Mouse (Mus musculus) CH12.LX (cell line): Measurements from ENCODE around the gene Hspa13. TPM values are rescaled to one million over a fixed set of nuclear protein-coding genes. Genes with fewer than 3 reads are reported as not detected.

Source experiments
- DNase-seq: peaks from one replicate; pipeline ENCODE4 v3.0.0-alpha.2; 2013; ENCODE audit errors: extremely low read depth
- H3K27ac ChIP-seq: 2 replicates; pipeline ENCODE4 v1.5.1; 2012; ENCODE audit warnings: low read depth, mild to moderate bottlenecking, control low read depth, moderate library complexity; ENCODE audit not compliant: insufficient read depth
- H3K27me3 ChIP-seq: replicated peaks from 2 replicates; pipeline ENCODE3; 2012; ENCODE audit warnings: inconsistent platforms
- H3K36me3 ChIP-seq, 2 experiments: replicated peaks in 1 of 2; 2 replicates each; pipeline versions ENCODE3 to v1.6.1; 2012; ENCODE audit warnings: inconsistent platforms in 1 of 2, low read length in 1 of 2, mild to moderate bottlenecking in 1 of 2, mixed read lengths in 1 of 2, moderate library complexity in 1 of 2; ENCODE audit not compliant: control insufficient read depth in 1 of 2, insufficient read depth in 1 of 2
- H3K4me1 ChIP-seq, 2 experiments: 2 replicates each; pipeline ENCODE4 v1.6.1; 2012; ENCODE audit warnings: inconsistent platforms in 1 of 2, moderate library complexity in 1 of 2; ENCODE audit not compliant: insufficient read depth in 2 of 2, control insufficient read depth in 1 of 2
- H3K4me2 ChIP-seq: 2 replicates; pipeline ENCODE4 v1.6.1; 2012; ENCODE audit warnings: low read depth, mild to moderate bottlenecking, control low read depth; ENCODE audit not compliant: poor library complexity, insufficient read depth, severe bottlenecking
- H3K4me3 ChIP-seq, 3 experiments: fragments of 150-350 bp in 1 of 3; sonication (generic) in 1 of 3; replicated peaks in 1 of 3; 2 replicates each; pipeline versions ENCODE3 to v1.5.1; 2011 to 2012; ENCODE audit warnings: low read depth in 2 of 3, low read length in 2 of 3, mild to moderate bottlenecking in 2 of 3, moderate library complexity in 2 of 3, control low read depth in 1 of 3, improper control_type of control experiment in 1 of 3, inconsistent platforms in 1 of 3, mixed read lengths in 1 of 3; ENCODE audit not compliant: poor library complexity in 1 of 3
- H3K79me2 ChIP-seq: replicated peaks from 2 replicates; pipeline ENCODE4 v1.6.1; 2012; ENCODE audit warnings: mild to moderate bottlenecking, moderate library complexity; ENCODE audit not compliant: control insufficient read depth, poor library complexity, insufficient read depth, severe bottlenecking; ENCODE audit errors: extremely low read depth
- H3K9ac ChIP-seq: 2 replicates; pipeline ENCODE4 v1.6.1; 2012; ENCODE audit warnings: low read depth, mild to moderate bottlenecking, control low read depth, moderate library complexity; ENCODE audit not compliant: insufficient read depth
- H3K9me3 ChIP-seq: replicated peaks from 2 replicates; pipeline ENCODE3; 2012; ENCODE audit warnings: low read length, inconsistent platforms, mixed read lengths
- BHLHE40 ChIP-seq: IDR thresholded peaks from 2 replicates; pipeline ENCODE4 v1.6.1; 2011; ENCODE audit warnings: mild to moderate bottlenecking, low read depth, low read length, improper control_type of control experiment
- CHD1 ChIP-seq: IDR thresholded peaks from 2 replicates; pipeline ENCODE4 v1.6.1; 2012; ENCODE audit warnings: low read depth, low read length, improper control_type of control experiment, inconsistent platforms
- CHD2 ChIP-seq: IDR thresholded peaks from 2 replicates; pipeline ENCODE4 v1.6.1; 2011; ENCODE audit warnings: low read length, improper control_type of control experiment
- CTCF ChIP-seq, 2 experiments: IDR thresholded peaks in 1 of 2; conservative IDR thresholded peaks in 1 of 2; 2 replicates each; pipeline ENCODE4 v1.5.1; 2011 to 2012; ENCODE audit warnings: low read depth in 2 of 2, low read length in 2 of 2, improper control_type of control experiment in 1 of 2, inconsistent platforms in 1 of 2, mild to moderate bottlenecking in 1 of 2, moderate library complexity in 1 of 2
- E2F4 ChIP-seq: IDR thresholded peaks from 2 replicates; pipeline ENCODE4 v1.6.1; 2011; ENCODE audit warnings: low read depth, low read length, improper control_type of control experiment; ENCODE audit not compliant: insufficient replicate concordance
- ELF1 ChIP-seq: IDR thresholded peaks from 2 replicates; pipeline ENCODE4 v1.6.1; 2014; ENCODE audit warnings: low read depth, mild to moderate bottlenecking, inconsistent platforms, low read length, improper control_type of control experiment
- EP300 ChIP-seq: IDR thresholded peaks from 2 replicates; pipeline ENCODE4 v1.6.1; 2011; ENCODE audit warnings: low read length, improper control_type of control experiment
- ETS1 ChIP-seq: conservative IDR thresholded peaks from 2 replicates; pipeline ENCODE4 v1.6.1; 2012; ENCODE audit warnings: low read depth, mild to moderate bottlenecking, inconsistent platforms, low read length, improper control_type of control experiment, moderate library complexity
- GABPA ChIP-seq: IDR thresholded peaks from 2 replicates; pipeline ENCODE4 v1.6.1; 2012; ENCODE audit warnings: low read depth, low read length, improper control_type of control experiment, inconsistent platforms; ENCODE audit not compliant: insufficient replicate concordance
- HCFC1 ChIP-seq: IDR thresholded peaks from 2 replicates; pipeline ENCODE4 v1.6.1; 2012; ENCODE audit warnings: low read depth, mild to moderate bottlenecking, inconsistent platforms, low read length, improper control_type of control experiment
- IRF4 ChIP-seq: IDR thresholded peaks from 2 replicates; pipeline ENCODE4 v1.6.1; 2014; ENCODE audit warnings: low read depth, mild to moderate bottlenecking, inconsistent platforms, low read length, improper control_type of control experiment
- JUN ChIP-seq: IDR thresholded peaks from 2 replicates; pipeline ENCODE4 v1.6.1; 2011; ENCODE audit warnings: low read depth, mild to moderate bottlenecking, low read length, improper control_type of control experiment, moderate library complexity; ENCODE audit not compliant: insufficient read depth
- JUND ChIP-seq: conservative IDR thresholded peaks from 2 replicates; pipeline ENCODE4 v1.6.1; 2011; ENCODE audit warnings: low read depth, low read length, improper control_type of control experiment
- KAT2A ChIP-seq: IDR thresholded peaks from 2 replicates; pipeline ENCODE4 v1.6.1; 2012; ENCODE audit warnings: low read length, improper control_type of control experiment, inconsistent platforms; ENCODE audit not compliant: insufficient replicate concordance
- MAFK ChIP-seq: IDR thresholded peaks from 2 replicates; pipeline ENCODE4 v1.6.1; 2011; ENCODE audit warnings: low read length, improper control_type of control experiment; ENCODE audit not compliant: insufficient replicate concordance
- MAX ChIP-seq: IDR thresholded peaks from 2 replicates; pipeline ENCODE4 v1.6.1; 2011; ENCODE audit warnings: low read length, improper control_type of control experiment
- MAZ ChIP-seq: IDR thresholded peaks from 2 replicates; pipeline ENCODE4 v1.6.1; 2012; ENCODE audit warnings: low read depth, mild to moderate bottlenecking, inconsistent platforms, low read length, improper control_type of control experiment, moderate library complexity
- MEF2A ChIP-seq: IDR thresholded peaks from 2 replicates; pipeline ENCODE4 v1.6.1; 2014; ENCODE audit warnings: low read depth, mild to moderate bottlenecking, inconsistent platforms, low read length, improper control_type of control experiment, borderline replicate concordance
- MYC ChIP-seq: IDR thresholded peaks from 2 replicates; pipeline ENCODE4 v1.6.1; 2011; ENCODE audit warnings: low read depth, mild to moderate bottlenecking, improper control_type of control experiment, low read length
- NELFE ChIP-seq: IDR thresholded peaks from 2 replicates; pipeline ENCODE4 v1.6.1; 2011; ENCODE audit warnings: low read depth, low read length, improper control_type of control experiment
- NRF1 ChIP-seq: IDR thresholded peaks from 2 replicates; pipeline ENCODE4 v1.6.1; 2014; ENCODE audit warnings: low read depth, mild to moderate bottlenecking, inconsistent platforms, low read length, improper control_type of control experiment, moderate library complexity
- PAX5 ChIP-seq: IDR thresholded peaks from 2 replicates; pipeline ENCODE4 v1.6.1; 2012; ENCODE audit warnings: low read length, inconsistent platforms, mixed read lengths
- POLR2A ChIP-seq: IDR thresholded peaks from 2 replicates; pipeline ENCODE4 v1.6.1; 2011; ENCODE audit warnings: low read depth, mild to moderate bottlenecking, improper control_type of control experiment, low read length
- RAD21 ChIP-seq: IDR thresholded peaks from 2 replicates; pipeline ENCODE4 v1.6.1; 2011; ENCODE audit warnings: low read depth, mild to moderate bottlenecking, low read length, improper control_type of control experiment, moderate library complexity
- RCOR1 ChIP-seq: conservative IDR thresholded peaks from 2 replicates; pipeline ENCODE4 v1.6.1; 2012; ENCODE audit warnings: low read depth, mild to moderate bottlenecking, inconsistent platforms, low read length, improper control_type of control experiment
- SIN3A ChIP-seq: IDR thresholded peaks from 2 replicates; pipeline ENCODE4 v1.6.1; 2012; ENCODE audit warnings: low read length, improper control_type of control experiment, inconsistent platforms
- SMC3 ChIP-seq: IDR thresholded peaks from 2 replicates; pipeline ENCODE4 v1.6.1; 2011; ENCODE audit warnings: low read depth, low read length, improper control_type of control experiment
- TBP ChIP-seq: conservative IDR thresholded peaks from 2 replicates; pipeline ENCODE4 v1.6.1; 2011; ENCODE audit warnings: low read depth, low read length, improper control_type of control experiment
- TCF12 ChIP-seq: IDR thresholded peaks from 2 replicates; pipeline ENCODE4 v1.6.1; 2014; ENCODE audit warnings: low read depth, mild to moderate bottlenecking, inconsistent platforms, low read length, improper control_type of control experiment
- ZC3H11A ChIP-seq: IDR thresholded peaks from 2 replicates; pipeline ENCODE4 v1.6.1; 2012; ENCODE audit warnings: low read depth, mild to moderate bottlenecking, inconsistent platforms, low read length, improper control_type of control experiment
- ZKSCAN1 ChIP-seq: IDR thresholded peaks from 2 replicates; pipeline ENCODE4 v1.6.1; 2012; ENCODE audit warnings: low read depth, inconsistent platforms, low read length, improper control_type of control experiment, borderline replicate concordance
- ZMIZ1 ChIP-seq: IDR thresholded peaks from 2 replicates; pipeline ENCODE4 v1.6.1; 2012; ENCODE audit warnings: low read depth, mild to moderate bottlenecking, inconsistent platforms, low read length, improper control_type of control experiment
- ZNF384 ChIP-seq: IDR thresholded peaks from 2 replicates; pipeline ENCODE4 v1.6.1; 2012; ENCODE audit warnings: low read depth, low read length, improper control_type of control experiment, inconsistent platforms
- dilution Hi-C: fragments of 300-500 bp; cut with MboI; formaldehyde crosslinking; loops from 2 replicates; pipeline ENCODE4 v1.14.3; 2020; ENCODE audit warnings: low sequenced_read_pairs; ENCODE audit not compliant: extremely low pct_unique_long_range_greater_than_20kb, extremely low pct_ligation_motif_present
- in situ Hi-C: fragments of 300-500 bp; cut with MboI; formaldehyde crosslinking; loops from 3 replicates; pipeline ENCODE4 v1.14.3; 2019; ENCODE audit warnings: low sequenced_read_pairs, low pct_ligation_motif_present, low pct_unique_long_range_greater_than_20kb, mixed read lengths
- polyA plus RNA-seq: library from polyadenylated mRNA; unstranded; fragments of >175 nt; gene quantifications from 2 replicates; pipeline ENCODE4 v1.2.1, GENCODE M21; 2012; ENCODE audit warnings: low read depth; ENCODE audit not compliant: insufficient read length
- total RNA-seq, 2 experiments: library from RNA; depleted of rRNA; stranded (reverse); fragments of 300-350 nt in 1 of 2; fragments of >200 nt in 1 of 2; gene quantifications; 2 replicates each; pipeline ENCODE4 v1.2.3; 2012 to 2014

The Hspa13 gene
- total and polyA plus RNA-seq, 3 experiments: 21.3 to 38.9 (median 30.6) TPM

GRCm38 (mm10) chr16:75767250-75768002 is 522 bp upstream of the Hspa13 start:
- in situ Hi-C loops: loop anchor here (10.0 to 25.0 kb wide), 2 partner anchors 147 to 1245 kb away; partner anchors contain the start of gene Usp25
- Histone ChIP-seq H3K9me3 (no peaks in the 10 kb centered on the region), H3K9ac (peak overlapping the region; percentile 75)

GRCm38 (mm10) chr16:75752876-75753275 is 14.0 kb downstream of the Hspa13 start:
- dilution Hi-C loops (no loop called here), in situ Hi-C loops (loop anchor here (25.0 kb wide), 1 partner anchor 1259 kb away; the partner anchor contains the start of gene Usp25)
- H3K27me3 ChIP-seq: no peaks in the 10 kb centered on the region
- no peak overlapping the region for H3K9ac ChIP-seq
- no peak overlapping the region for H3K27ac ChIP-seq
- peaks cover 12 to 29% of the 10 kb centered on the region in 2 experiments for H3K36me3 ChIP-seq
- no peak overlapping the region for H3K4me3 ChIP-seq
- no peaks in the 10 kb centered on the region; a peak in 1 of 4 replicates for H3K4me1 ChIP-seq
- peak; percentile 17 for DNase-seq
- H3K9me3 ChIP-seq: no peaks in the 10 kb centered on the region
- no peak for TF ChIP-seq CHD1
- no peak for TF ChIP-seq KAT2A
- peak; percentile 84 for TF ChIP-seq MAFK
- no peak for TF ChIP-seq NRF1
- no peak for TF ChIP-seq JUND
- TF ChIP-seq RCOR1: no peak
- no peak for TF ChIP-seq ZNF384
- no peak for TF ChIP-seq ZC3H11A
- H3K79me2 ChIP-seq: no peaks in the 10 kb centered on the region
- H3K4me2 ChIP-seq: no peak overlapping the region

More at GRCm38 (mm10) chr16:75767250-75768002, 522 bp upstream of the Hspa13 start:
- no peaks in the 10 kb centered on the region for H3K27me3 ChIP-seq
- H3K79me2 ChIP-seq: peaks cover 33% of the 10 kb centered on the region
- H3K4me1 ChIP-seq: peaks cover 0 to 35% of the 10 kb centered on the region in 2 experiments; a peak in 3 of 4 replicates
- TF ChIP-seq NELFE (peak; percentile 86), ELF1 (peak; percentile 75), KAT2A (no peak), CHD2 (no peak), JUN (no peak), MAFK (no peak), MAZ (no peak), NRF1 (no peak), MYC (no peak; the same call in 1 of the 2 replicates), TBP (peak; percentile 88), ETS1 (no peak), ZKSCAN1 (no peak), SIN3A (peak; percentile 64), ZMIZ1 (no peak), SMC3 (no peak), JUND (peak; percentile 5; the same call in 1 of the 2 replicates), TCF12 (peak; percentile 55; the same call in 1 of the 2 replicates), MEF2A (no peak), POLR2A (peak; percentile 58; the same call in 1 of the 2 replicates), HCFC1 (no peak), MAX (peak; percentile 44; the same call in 1 of the 2 replicates), PAX5 (no peak), RAD21 (no peak), E2F4 (no peak), BHLHE40 (peak; percentile 13), GABPA (no peak), CTCF (conservative IDR thresholded peaks at IDR 0.05 in 1 of 2, IDR thresholded peaks at IDR 0.05 in 1 of 2; ENCODE audit: low read depth in 2 of 2, low read length in 2 of 2) (no peak), CHD1 (peak; percentile 99), ZNF384 (no peak), EP300 (no peak), IRF4 (0 out of 2 replicates have a peak, but pooled peaks have one; percentile 9)
- dilution Hi-C loops: no loop called here
- peak overlapping the region; percentile 58 for H3K4me2 ChIP-seq
- H3K4me3 ChIP-seq: peak overlapping the region; percentile 64 to 82 (median 69)
- peak; percentile 49 for DNase-seq
- peaks cover 14 to 23% of the 10 kb centered on the region in 2 experiments for H3K36me3 ChIP-seq
- peak overlapping the region; percentile 48; the same call in 1 of the 2 replicates for H3K27ac ChIP-seq
